Mouse (Mus musculus) heart, embryonic 15.5 days (tissue): Measurements from ENCODE around the gene Abi3bp. TPM values are rescaled to one million over a fixed set of nuclear protein-coding genes. Genes with fewer than 3 reads are reported as not detected.

Experiments used
- ATAC-seq: fragments of 200-750 bp; cut with Nextera tagmentation; replicated peaks from 2 replicates; pipeline ENCODE4 v1.8.0; 2017; ENCODE audit warnings: low read depth, moderate TSS enrichment; ENCODE audit not compliant: insufficient number of reproducible peaks, insufficient read depth, low FRiP score
- H3K27ac ChIP-seq: fragments of 300-500 bp; sonication (generic); 2 replicates; pipeline ENCODE4 v1.5.1; 2015; ENCODE audit warnings: mild to moderate bottlenecking, inconsistent platforms
- H3K27me3 ChIP-seq: fragments of 300-500 bp; sonication (generic); 2 replicates; pipeline ENCODE4 v1.6.1; 2015; ENCODE audit warnings: inconsistent platforms
- H3K36me3 ChIP-seq: fragments of 300-500 bp; sonication (generic); 2 replicates; pipeline ENCODE4 v1.6.1; 2015; ENCODE audit warnings: mild to moderate bottlenecking, inconsistent platforms
- H3K4me1 ChIP-seq: fragments of 300-500 bp; sonication (generic); replicated peaks from 2 replicates; pipeline ENCODE4 v1.6.1; 2015; ENCODE audit warnings: inconsistent platforms
- H3K4me2 ChIP-seq: fragments of 300-500 bp; sonication (generic); 2 replicates; pipeline ENCODE4 v1.6.1; 2015; ENCODE audit warnings: inconsistent platforms, mild to moderate bottlenecking, moderate library complexity
- H3K4me3 ChIP-seq: fragments of 300-500 bp; sonication (generic); 2 replicates; pipeline ENCODE4 v1.5.1; 2015; ENCODE audit warnings: mild to moderate bottlenecking, inconsistent platforms
- H3K9ac ChIP-seq: fragments of 300-500 bp; sonication (generic); 2 replicates; pipeline ENCODE4 v1.6.1; 2015; ENCODE audit warnings: mild to moderate bottlenecking, inconsistent platforms
- H3K9me3 ChIP-seq: fragments of 300-500 bp; sonication (generic); replicated peaks from 2 replicates; pipeline ENCODE4 v1.6.1; 2016; ENCODE audit warnings: inconsistent platforms
- WGBS: fragments of 180-500 bp; shearing (Covaris S2); methylation state at CpG from one replicate; pipeline ENCODE4 v1.1.7; 2015; ENCODE audit warnings: mixed read lengths; 5-methylcytosine and 5-hydroxymethylcytosine counted together
- polyA plus RNA-seq: library from polyadenylated mRNA; unstranded; fragments of >200 nt; fragmentation: Nextera tagmentation; extraction: Ambion mirVana; gene quantifications from 2 replicates; pipeline ENCODE4 v1.2.1, GENCODE M21; 2015

The Abi3bp gene
- polyA plus RNA-seq, 1 experiment from 2014 or later = 6.7 TPM

DNA sequence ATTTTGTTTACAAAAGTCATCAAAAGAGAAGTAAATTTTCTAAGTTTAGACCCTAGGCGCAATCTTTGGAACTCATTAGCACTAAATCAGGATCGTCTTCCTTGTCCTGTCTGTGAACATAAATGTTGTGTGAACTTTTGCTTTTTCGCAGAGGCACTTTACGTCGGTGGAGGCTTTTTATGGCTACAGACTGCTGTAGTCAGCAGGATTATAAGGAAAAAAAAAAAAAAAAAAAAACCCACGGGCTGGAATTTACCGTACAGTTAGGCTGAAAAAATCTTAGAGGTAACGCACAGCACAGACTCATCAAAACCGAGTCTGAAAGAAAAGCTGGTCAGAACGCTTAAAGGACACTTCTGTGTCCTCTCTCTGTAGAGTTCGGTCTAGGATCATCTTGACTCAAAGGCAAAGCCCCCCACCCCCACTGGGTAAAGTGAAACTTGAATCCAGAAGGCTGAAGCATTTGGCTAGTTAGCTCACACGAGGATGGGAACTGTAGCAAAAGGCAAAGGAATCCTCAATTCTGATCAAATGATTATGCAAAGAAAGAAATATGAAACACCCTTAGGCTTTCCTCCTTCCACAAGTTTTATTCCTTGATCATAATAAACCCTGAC, 1.0 kb downstream of the Abi3bp start:
- ATAC-seq = no peak
- H3K4me2 ChIP-seq = peak overlapping the region; percentile 49
- H3K9me3 ChIP-seq = no peaks in the 10 kb centered on the region
- H3K9ac ChIP-seq = no peak overlapping the region
- no peaks in the 10 kb centered on the region for H3K4me1 ChIP-seq
- H3K27ac ChIP-seq = 0 out of 2 replicates have a peak overlapping the region, but pooled peaks have one; percentile 12
- no peaks in the 10 kb centered on the region for H3K27me3 ChIP-seq
- H3K4me3 ChIP-seq = peak overlapping the region; percentile 42
- WGBS = 27% methylated on average over 12 of the region's 12 CpGs
- no peaks in the 10 kb centered on the region for H3K36me3 ChIP-seq

DNA sequence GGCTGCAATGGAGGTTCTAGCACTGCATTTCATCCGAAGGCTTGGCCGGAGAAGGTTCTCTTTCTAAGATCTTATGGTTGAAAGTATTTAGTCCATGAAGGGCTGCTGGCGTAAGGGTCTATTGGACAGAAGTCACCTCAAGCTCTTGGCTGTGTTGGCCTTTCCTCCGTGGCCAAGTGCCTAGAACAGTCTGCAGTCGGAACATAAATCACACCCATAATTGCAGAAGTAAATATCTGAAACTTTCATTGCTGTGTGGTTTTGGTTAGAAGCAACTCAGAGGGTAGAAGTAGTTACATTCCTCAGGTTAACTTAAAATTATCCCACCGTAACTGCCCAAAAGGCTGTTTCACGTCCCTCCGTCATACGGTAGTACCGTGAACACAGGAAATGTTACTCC, 5.8 kb downstream of the Abi3bp start:
- peaks cover 4% of the 10 kb centered on the region; the same call in 1 of the 2 replicates for H3K4me1 ChIP-seq
- H3K9ac ChIP-seq = no peak overlapping the region
- H3K27me3 ChIP-seq = no peaks in the 10 kb centered on the region
- no peaks in the 10 kb centered on the region for H3K9me3 ChIP-seq
- H3K27ac ChIP-seq = no peak overlapping the region
- no peak overlapping the region for H3K4me3 ChIP-seq
- H3K36me3 ChIP-seq = no peaks in the 10 kb centered on the region
- H3K4me2 ChIP-seq = no peak overlapping the region
- ATAC-seq = no peak
- 83% methylated on average over 10 of the region's 10 CpGs for WGBS

DNA sequence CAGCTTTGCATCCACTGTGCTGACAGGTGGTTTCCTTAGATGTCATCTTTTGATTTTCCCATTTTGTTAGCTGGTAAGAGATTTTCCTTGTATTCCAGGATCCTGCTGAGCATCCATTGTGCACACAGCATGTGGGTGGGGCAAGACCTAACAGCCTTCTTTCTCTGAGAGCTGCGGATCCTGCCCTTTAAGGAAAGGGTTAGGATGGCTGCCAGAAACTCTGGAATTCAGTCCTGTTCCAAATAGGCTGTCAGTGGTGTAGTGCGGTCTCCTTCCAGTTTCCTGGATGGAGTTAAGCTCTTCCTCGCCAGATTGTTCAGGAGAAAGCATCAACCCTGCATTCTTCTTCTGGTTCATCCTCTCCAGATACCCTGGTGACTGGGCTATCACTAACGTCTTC, 8.8 kb downstream of the Abi3bp start:
- ATAC-seq = 0 out of 2 replicates have a peak, but pooled peaks have one; percentile 18
- H3K4me3 ChIP-seq = no peak overlapping the region
- no peaks in the 10 kb centered on the region for H3K9me3 ChIP-seq
- H3K4me1 ChIP-seq = peaks cover 4% of the 10 kb centered on the region; the same call in 1 of the 2 replicates
- H3K27ac ChIP-seq = no peak overlapping the region
- WGBS = 27% methylated on average over 4 of the region's 4 CpGs
- no peaks in the 10 kb centered on the region for H3K36me3 ChIP-seq
- no peak overlapping the region for H3K4me2 ChIP-seq
- H3K9ac ChIP-seq = no peak overlapping the region
- no peaks in the 10 kb centered on the region for H3K27me3 ChIP-seq

DNA sequence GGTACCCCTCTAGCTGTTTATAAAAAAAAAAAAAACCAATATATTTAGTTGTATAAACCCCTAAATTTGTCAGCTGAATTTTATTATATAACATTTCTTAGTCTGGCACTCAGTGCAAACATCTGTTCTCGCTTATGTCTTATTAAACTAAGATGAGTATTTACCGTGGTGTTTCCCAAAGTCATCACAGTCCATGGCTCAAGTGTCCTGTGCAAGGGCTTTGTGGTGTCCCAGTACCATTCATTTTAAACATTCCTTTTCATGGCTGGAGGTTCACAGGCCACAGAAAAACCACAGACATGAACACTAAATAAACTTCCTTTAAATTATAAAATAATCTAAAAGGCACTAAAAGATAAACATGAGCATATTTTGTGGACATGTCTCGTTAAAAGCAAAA, 13.2 kb downstream of the Abi3bp start:
- 75% methylated on average over 3 of the region's 3 CpGs for WGBS
- no peak overlapping the region for H3K27ac ChIP-seq
- no peak overlapping the region for H3K9ac ChIP-seq
- no peaks in the 10 kb centered on the region for H3K27me3 ChIP-seq
- H3K4me1 ChIP-seq = peaks cover 4% of the 10 kb centered on the region; the same call in 1 of the 2 replicates
- H3K4me2 ChIP-seq = no peak overlapping the region
- H3K4me3 ChIP-seq = no peak overlapping the region
- H3K9me3 ChIP-seq = no peaks in the 10 kb centered on the region
- no peaks in the 10 kb centered on the region for H3K36me3 ChIP-seq
- ATAC-seq = no peak

DNA sequence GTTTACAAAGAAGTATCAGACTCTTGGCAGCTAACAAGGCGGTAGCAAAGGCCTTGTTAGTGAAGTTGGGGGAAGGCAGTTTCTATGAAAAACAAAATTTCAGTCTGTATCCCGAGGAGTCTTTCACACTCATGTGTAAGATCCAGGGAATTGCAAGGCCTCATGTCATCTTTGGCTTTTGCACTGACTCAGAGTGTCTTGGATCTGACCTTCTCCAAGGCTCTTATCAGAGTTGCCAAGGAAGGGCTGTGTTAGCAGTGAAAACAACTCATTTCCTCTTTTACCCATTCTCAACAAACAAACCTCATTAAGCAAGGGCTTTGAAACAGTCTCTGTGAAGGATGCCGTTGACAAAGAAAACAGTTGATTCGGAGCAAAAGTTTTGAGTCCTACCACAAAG, 17.6 kb downstream of the Abi3bp start:
- Histone ChIP-seq H3K4me3 (no peak overlapping the region), H3K4me1 (no peaks in the 10 kb centered on the region), H3K9me3 (no peaks in the 10 kb centered on the region), H3K9ac (no peak overlapping the region), H3K27me3 (no peaks in the 10 kb centered on the region), H3K4me2 (no peak overlapping the region), H3K27ac (no peak overlapping the region), H3K36me3 (no peaks in the 10 kb centered on the region)
- 48% methylated on average over 4 of the region's 4 CpGs for WGBS
- no peak; the same call in 1 of the 2 replicates for ATAC-seq

DNA sequence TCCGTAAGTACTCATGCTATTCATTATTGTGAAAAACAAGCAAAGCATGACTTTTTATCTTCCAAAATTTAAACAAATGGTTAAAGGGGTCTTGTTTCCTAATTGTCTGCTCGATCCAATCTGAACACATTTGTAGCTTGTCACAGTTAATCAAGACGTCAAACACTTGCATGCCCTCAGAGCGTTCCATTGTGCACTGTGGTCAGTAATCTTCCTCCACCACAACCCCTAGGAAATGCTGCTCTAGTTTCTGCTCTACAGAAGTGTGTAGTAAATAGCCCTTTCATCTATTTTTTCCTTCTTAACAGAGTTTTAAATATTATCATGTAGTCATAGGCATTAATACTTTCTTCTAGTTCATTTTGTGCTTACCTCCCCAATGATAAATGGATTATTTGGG, 19.1 kb downstream of the Abi3bp start:
- H3K9ac ChIP-seq = no peak overlapping the region
- no peak overlapping the region for H3K27ac ChIP-seq
- 0 out of 2 replicates have a peak, but pooled peaks cover under 1% of the 10 kb centered on the region for H3K4me1 ChIP-seq
- no peak for ATAC-seq
- no peak overlapping the region for H3K4me2 ChIP-seq
- no peaks in the 10 kb centered on the region for H3K9me3 ChIP-seq
- no peaks in the 10 kb centered on the region for H3K36me3 ChIP-seq
- no peak overlapping the region for H3K4me3 ChIP-seq
- no peaks in the 10 kb centered on the region for H3K27me3 ChIP-seq
- 66% methylated on average over 4 of the region's 4 CpGs for WGBS

DNA sequence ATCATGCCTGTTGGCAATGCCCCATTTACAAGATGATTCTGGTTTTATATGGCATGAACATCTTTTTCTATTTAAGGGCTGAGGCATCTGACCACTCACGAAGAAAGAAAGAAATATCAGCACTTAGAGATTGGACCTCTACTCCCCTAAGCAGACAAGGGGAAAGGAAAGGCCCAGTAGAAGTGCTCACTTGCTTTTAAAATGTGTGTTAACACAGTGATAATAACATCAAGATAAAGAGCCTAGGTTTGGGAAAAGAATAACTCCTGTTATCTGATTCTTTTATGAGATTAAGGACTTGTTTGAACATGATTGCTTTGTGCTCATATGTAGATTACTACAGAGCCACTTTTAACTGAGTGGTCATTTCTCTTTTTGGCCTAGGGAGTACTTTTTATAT, 21.0 kb downstream of the Abi3bp start:
- Histone ChIP-seq H3K4me2 (no peak overlapping the region), H3K9me3 (no peaks in the 10 kb centered on the region)

DNA sequence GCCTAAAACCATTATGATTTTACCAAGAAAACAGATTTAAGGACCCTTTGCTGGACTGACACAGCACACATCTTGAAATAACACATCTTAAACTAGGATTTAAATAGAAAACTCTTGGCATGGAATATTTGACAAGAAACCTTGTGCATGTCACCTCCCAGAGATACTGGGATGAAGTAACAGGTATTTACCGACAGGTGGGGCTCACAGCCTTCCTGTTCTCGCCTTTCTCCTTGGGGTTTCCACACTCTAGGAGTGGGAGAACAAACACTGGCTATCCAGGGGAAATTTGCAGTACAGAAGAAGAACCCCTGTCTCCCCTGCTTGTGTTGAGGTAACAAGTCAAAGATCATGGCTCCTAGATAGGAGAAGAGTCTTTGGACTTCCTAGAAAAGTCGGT, 22.8 kb downstream of the Abi3bp start:
- 55% methylated on average over 3 of the region's 3 CpGs for WGBS
- no peak for ATAC-seq
- H3K27me3 ChIP-seq = no peaks in the 10 kb centered on the region

More for the DNA sequence above, 21.0 kb downstream of the Abi3bp start:
- no peak overlapping the region for H3K27ac ChIP-seq
- ATAC-seq = no peak
- H3K27me3 ChIP-seq = no peaks in the 10 kb centered on the region
- H3K4me1 ChIP-seq = 0 out of 2 replicates have a peak, but pooled peaks cover 2% of the 10 kb centered on the region
- no peaks in the 10 kb centered on the region for H3K36me3 ChIP-seq
- no peak overlapping the region for H3K9ac ChIP-seq
- H3K4me3 ChIP-seq = no peak overlapping the region
- 29% methylated on average over 1 of the region's 1 CpGs for WGBS

DNA sequence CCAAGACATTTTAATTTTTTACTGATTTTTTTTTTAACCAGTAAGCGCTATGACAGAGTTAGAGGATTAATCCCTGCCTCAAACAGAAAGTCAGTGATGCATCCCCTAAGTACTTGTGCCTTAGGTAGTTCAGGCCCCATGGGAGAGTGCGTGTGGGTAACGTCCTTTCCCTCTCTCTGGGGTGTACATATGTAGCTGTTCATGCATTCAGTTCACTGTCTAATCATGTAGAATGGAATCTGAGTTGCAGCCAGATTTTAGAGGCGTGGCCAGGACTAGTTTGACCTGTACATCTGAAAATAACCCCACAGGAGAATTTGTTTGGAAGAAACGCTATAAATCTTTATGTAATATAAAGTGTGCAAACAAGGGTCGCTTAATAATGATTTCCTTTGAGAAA, 23.4 kb downstream of the Abi3bp start:
- no peak overlapping the region for H3K27ac ChIP-seq
- no peaks in the 10 kb centered on the region for H3K36me3 ChIP-seq
- H3K4me3 ChIP-seq = no peak overlapping the region
- no peak for ATAC-seq
- no peak overlapping the region for H3K4me2 ChIP-seq
- 73% methylated on average over 6 of the region's 6 CpGs for whole genome bisulfite sequencing
- H3K9me3 ChIP-seq = no peaks in the 10 kb centered on the region
- H3K27me3 ChIP-seq = no peaks in the 10 kb centered on the region
- H3K4me1 ChIP-seq = 0 out of 2 replicates have a peak, but pooled peaks cover 2% of the 10 kb centered on the region
- no peak overlapping the region for H3K9ac ChIP-seq

More for the DNA sequence above, 22.8 kb downstream of the Abi3bp start:
- H3K9me3 ChIP-seq = no peaks in the 10 kb centered on the region
- H3K4me3 ChIP-seq = no peak overlapping the region
- H3K4me1 ChIP-seq = 0 out of 2 replicates have a peak, but pooled peaks cover 2% of the 10 kb centered on the region
- no peaks in the 10 kb centered on the region for H3K36me3 ChIP-seq
- no peak overlapping the region for H3K27ac ChIP-seq
- H3K9ac ChIP-seq = no peak overlapping the region
- no peak overlapping the region for H3K4me2 ChIP-seq

DNA sequence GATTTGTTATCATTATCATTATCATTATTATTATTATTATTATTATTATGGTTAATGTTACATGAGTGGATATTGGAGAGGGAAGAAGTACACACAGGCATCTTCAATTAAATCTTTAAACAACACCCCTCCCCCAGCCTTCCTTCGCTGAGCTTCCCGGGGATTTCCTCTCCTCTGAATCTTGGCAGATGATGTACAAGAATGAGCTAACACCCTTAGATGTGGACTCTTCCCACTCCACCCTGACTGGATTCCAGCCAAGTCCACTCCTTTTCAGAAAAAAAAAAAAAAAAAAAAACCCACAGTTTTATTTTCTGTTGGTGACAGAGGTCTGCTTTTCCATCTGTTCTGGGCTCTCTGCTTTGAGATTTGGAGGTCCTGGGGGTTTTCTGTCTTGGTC, 23.8 kb downstream of the Abi3bp start:
- WGBS = 32% methylated on average over 2 of the region's 2 CpGs
- peak; percentile 70 for ATAC-seq
- H3K27ac ChIP-seq = no peak overlapping the region
- H3K9me3 ChIP-seq = no peaks in the 10 kb centered on the region
- H3K4me2 ChIP-seq = no peak overlapping the region
- no peaks in the 10 kb centered on the region for H3K36me3 ChIP-seq
- no peak overlapping the region for H3K4me3 ChIP-seq
- no peaks in the 10 kb centered on the region for H3K27me3 ChIP-seq
- H3K4me1 ChIP-seq = 0 out of 2 replicates have a peak, but pooled peaks cover 2% of the 10 kb centered on the region
- no peak overlapping the region for H3K9ac ChIP-seq

DNA sequence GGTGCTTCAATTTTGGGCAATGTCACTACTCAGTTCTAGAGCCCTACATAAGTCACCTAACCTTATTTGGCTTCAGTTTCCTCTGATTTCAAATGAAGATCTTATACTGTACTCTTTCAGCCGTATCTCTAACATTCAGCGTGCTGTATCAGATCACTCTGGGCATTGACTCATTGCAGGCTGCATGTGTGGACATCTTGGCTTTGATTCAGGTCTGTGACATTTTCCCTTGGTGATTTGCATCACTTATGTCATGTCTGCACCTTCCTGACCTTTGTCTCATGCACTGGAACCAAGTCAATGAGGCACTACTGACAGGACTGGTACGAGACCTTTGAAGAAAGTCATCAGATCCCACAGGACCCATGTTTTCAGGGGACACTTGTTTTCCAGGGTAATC, 24.5 kb downstream of the Abi3bp start:
- H3K9ac ChIP-seq = no peak overlapping the region
- no peak overlapping the region for H3K27ac ChIP-seq
- H3K36me3 ChIP-seq = no peaks in the 10 kb centered on the region
- no peaks in the 10 kb centered on the region for H3K27me3 ChIP-seq
- 68% methylated on average over 3 of the region's 3 CpGs for WGBS
- no peak overlapping the region for H3K4me2 ChIP-seq
- H3K4me1 ChIP-seq = 0 out of 2 replicates have a peak, but pooled peaks cover 2% of the 10 kb centered on the region
- no peak for ATAC-seq
- no peaks in the 10 kb centered on the region for H3K9me3 ChIP-seq
- no peak overlapping the region for H3K4me3 ChIP-seq

DNA sequence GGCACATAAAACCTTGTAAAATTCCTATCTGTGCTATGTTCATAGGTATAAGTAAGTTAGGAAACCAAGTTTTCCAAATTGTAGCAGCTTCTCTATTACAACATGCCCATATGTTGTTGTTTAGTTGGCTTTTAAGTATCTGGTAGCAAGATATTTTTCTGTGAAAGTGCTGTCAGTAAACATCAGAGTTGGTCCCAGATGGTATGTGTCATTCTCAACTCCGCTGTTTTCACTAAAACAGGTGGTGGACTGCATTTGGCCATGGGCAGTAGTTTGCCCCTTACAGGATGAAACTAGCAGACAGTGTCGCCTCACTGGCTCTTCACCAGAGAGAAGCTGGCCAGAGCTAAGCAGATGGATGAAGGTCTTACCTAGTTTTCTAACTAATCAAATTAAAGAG, 26.3 kb downstream of the Abi3bp start:
- no peak for ATAC-seq
- Histone ChIP-seq H3K27ac (no peak overlapping the region), H3K9ac (no peak overlapping the region), H3K27me3 (no peaks in the 10 kb centered on the region), H3K4me1 (0 out of 2 replicates have a peak, but pooled peaks cover 2% of the 10 kb centered on the region), H3K36me3 (no peaks in the 10 kb centered on the region), H3K9me3 (no peaks in the 10 kb centered on the region), H3K4me3 (no peak overlapping the region), H3K4me2 (no peak overlapping the region)
- 78% methylated on average over 2 of the region's 2 CpGs for WGBS
